ENCODE assay signal across 26 mouse cellular contexts in genomic region chr9:113974945-113975344, GRCm38 (mm10).
"Had no signal": no experiment of that assay in that cellular context is flagged by ENCODE, and none has a peak within 500 bp of the region (broad histone marks: within the 10 kb centered on the region; RNA-seq: fewer than 3 reads in every experiment).

No protein-coding gene starts in this region.

- H3K27me3 ChIP-seq: heart, embryonic 13.5 days; heart, embryonic 15.5 days; hindbrain, embryonic 13.5 days; hindbrain, embryonic 15.5 days; kidney, embryonic 15.5 days; limb, embryonic 13.5 days; limb, embryonic 15.5 days; liver, embryonic 12.5 days had no signal

- H3K9ac ChIP-seq: heart, embryonic 13.5 days; heart, embryonic 15.5 days; hindbrain, embryonic 13.5 days; hindbrain, embryonic 15.5 days; kidney, embryonic 15.5 days; limb, embryonic 13.5 days; limb, embryonic 15.5 days; liver, embryonic 12.5 days; liver, embryonic 14.5 days had no signal

- H3K9me3 ChIP-seq: heart, embryonic 13.5 days; heart, embryonic 15.5 days; hindbrain, embryonic 13.5 days; hindbrain, embryonic 15.5 days; kidney, embryonic 15.5 days; limb, embryonic 13.5 days; limb, embryonic 15.5 days; liver, embryonic 12.5 days had no signal

- H3K4me3 ChIP-seq: gastrocnemius, adult 2 months; heart, embryonic 13.5 days; heart, embryonic 15.5 days; hindbrain, embryonic 13.5 days; hindbrain, embryonic 15.5 days; kidney, embryonic 15.5 days; limb, embryonic 13.5 days; limb, embryonic 15.5 days; liver, embryonic 12.5 days had no signal

- H3K27ac ChIP-seq: gastrocnemius, adult 2 months; heart, embryonic 13.5 days; heart, embryonic 15.5 days; hindbrain, embryonic 15.5 days; hindbrain, postnatal 0 days; kidney, embryonic 15.5 days; kidney, postnatal 0 days; limb, embryonic 13.5 days; limb, embryonic 15.5 days; liver, embryonic 12.5 days; liver, embryonic 14.5 days had no signal

- H3K4me1 ChIP-seq: heart, embryonic 13.5 days; heart, embryonic 15.5 days; hindbrain, embryonic 13.5 days; hindbrain, embryonic 15.5 days; limb, embryonic 13.5 days; limb, embryonic 15.5 days had no signal

- ATAC-seq: hindbrain, postnatal 0 days; intestine, embryonic 16.5 days; liver, embryonic 12.5 days had no signal

- DNase-seq: gastrocnemius, adult 2 months; gastrocnemius, postnatal 10 days; gastrocnemius, postnatal 36 days; heart, adult 18-20 months; heart, postnatal 14 days; heart, postnatal 36 days; kidney, adult 11 months; kidney, adult 2 months; kidney, adult 9 months; kidney, postnatal 14 days; kidney, postnatal 36 days; layer of hippocampus, adult 9-11 months; layer of hippocampus, postnatal 36 days; left cerebral cortex, postnatal 4 days had no signal

- H3K4me2 ChIP-seq: heart, embryonic 13.5 days; heart, embryonic 15.5 days; hindbrain, embryonic 13.5 days; hindbrain, embryonic 15.5 days; kidney, embryonic 15.5 days; limb, embryonic 13.5 days; limb, embryonic 15.5 days; liver, embryonic 12.5 days had no signal
